Mouse (Mus musculus): ENCODE results near the gene Hivep2. TPM values are rescaled to one million over a fixed set of nuclear protein-coding genes. Genes with fewer than 3 reads are reported as not detected.

Hivep2 gene
- 4.6 and 4.8 TPM in 2 replicates for polyA plus RNA-seq (2015; fragmentation: Nextera tagmentation; extraction: Ambion mirVana)

GRCm38 (mm10) chr10:13965974-13966829, at the start of gene Hivep2:
TSS of gene Hivep2 (plus strand) at chr10:13966075.
- Histone ChIP-seq H3K4me1 (ENCODE audit: insufficient read depth, low read length) (peaks cover 6% of the 10 kb centered on the region), H3K27ac (ENCODE audit: low read length) (peak within 1 kb of the TSS; percentile 95), H3K4me3 (ENCODE audit: low read length) (peak within 1 kb of the TSS; percentile 84), H3K4me2 (replicated peaks; ENCODE audit: low read depth, low read length) (peak within 1 kb of the TSS; percentile 95), H3K27me3 (ENCODE audit: insufficient read depth, low read length) (no peaks in the 10 kb centered on the region; the same call in 1 of the 2 replicates), H3K9ac (replicated peaks; ENCODE audit: low read length) (peak within 1 kb of the TSS; percentile 72), H3K9me3 (ENCODE audit: low read length) (no peaks in the 10 kb centered on the region), H3K36me3 (ENCODE audit: insufficient read depth, low read length) (no peaks in the 10 kb centered on the region)
- WGBS = under 1% methylated on average over 61 of the region's 67 CpGs
- peak; percentile 56 for ATAC-seq (ENCODE audit: low FRiP score, low TSS enrichment)

DNA sequence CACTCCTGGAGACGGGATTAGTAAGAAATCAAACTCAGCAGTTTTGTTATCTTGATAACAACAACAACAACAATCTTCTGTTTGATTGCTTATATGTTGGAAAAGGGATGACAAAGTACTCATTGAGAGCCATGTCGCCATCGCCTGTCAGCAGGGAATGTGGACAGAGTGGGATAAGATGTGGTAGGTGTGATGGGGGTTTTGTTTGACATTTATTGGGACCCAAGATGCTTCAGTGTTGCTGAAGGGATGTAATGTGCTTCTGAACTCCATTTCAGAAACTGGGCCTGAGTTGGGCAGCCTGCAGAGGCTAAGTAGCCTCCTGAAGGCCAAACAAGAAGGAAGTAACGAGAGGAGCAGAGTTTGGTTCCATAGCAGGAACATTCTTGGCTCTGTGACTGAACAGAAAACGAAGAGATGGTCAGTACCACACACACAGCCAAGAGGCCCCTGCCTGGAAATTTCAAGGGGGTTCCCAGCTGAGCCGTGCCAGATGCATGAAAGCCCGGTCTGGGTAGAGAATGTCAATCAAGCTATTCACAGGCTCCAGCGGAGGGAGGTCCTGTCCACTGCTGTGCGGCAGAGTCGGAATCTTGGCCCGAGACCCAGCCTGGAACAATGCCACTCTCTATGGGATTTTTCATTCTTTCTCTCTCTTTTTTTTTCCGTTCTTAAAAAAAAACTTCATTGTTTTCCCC, 49.1 kb upstream of the Hivep2 start:
- WGBS = 54% methylated on average over 12 of the region's 12 CpGs
- ATAC-seq (ENCODE audit: low FRiP score, low TSS enrichment) = no peak
- Histone ChIP-seq H3K4me2 (replicated peaks; ENCODE audit: low read depth, low read length) (no peak overlapping the region), H3K9ac (replicated peaks; ENCODE audit: low read length) (no peak overlapping the region), H3K36me3 (ENCODE audit: insufficient read depth, low read length) (no peaks in the 10 kb centered on the region), H3K9me3 (ENCODE audit: low read length) (no peaks in the 10 kb centered on the region), H3K27me3 (ENCODE audit: insufficient read depth, low read length) (no peaks in the 10 kb centered on the region), H3K4me1 (ENCODE audit: insufficient read depth, low read length) (peaks cover 5% of the 10 kb centered on the region; the same call in 1 of the 2 replicates), H3K4me3 (ENCODE audit: low read length) (no peak overlapping the region), H3K27ac (ENCODE audit: low read length) (no peak overlapping the region)

DNA sequence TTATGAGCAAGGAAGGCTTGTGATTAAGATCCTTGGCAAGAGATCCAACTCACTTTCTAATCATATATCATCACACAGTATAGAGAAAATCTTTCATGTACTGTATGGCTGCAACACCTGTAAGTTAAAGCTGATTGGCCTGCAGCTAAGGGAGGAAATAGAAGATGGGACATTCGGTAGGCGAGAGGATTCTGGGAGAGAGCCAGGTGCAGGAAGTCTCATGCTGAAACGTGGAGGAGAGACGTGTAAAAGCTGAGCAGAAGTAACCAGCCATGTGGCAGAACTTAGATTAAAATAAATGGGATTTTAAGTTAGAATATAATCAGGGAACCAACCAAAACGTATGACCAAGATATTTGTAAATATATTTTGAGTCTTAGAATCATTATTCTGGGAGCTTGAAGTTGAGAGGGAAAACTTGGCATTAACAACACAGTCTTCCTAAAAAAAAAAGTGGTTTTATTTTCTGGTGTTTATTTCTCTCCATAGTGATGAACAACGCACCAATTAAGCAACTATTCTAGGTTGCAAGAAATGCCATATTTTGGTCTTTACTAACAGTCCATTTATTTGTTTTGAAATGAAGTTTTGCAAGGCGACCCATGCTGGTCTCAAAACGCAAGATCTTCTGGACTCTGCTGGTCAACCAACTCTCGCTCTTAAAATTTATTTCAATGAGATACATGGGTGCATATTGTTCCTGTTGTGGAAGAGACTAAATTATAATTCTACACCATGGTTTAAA, 44.1 kb upstream of the Hivep2 start:
- ATAC-seq (ENCODE audit: low FRiP score, low TSS enrichment) = no peak
- WGBS = 75% methylated on average over 9 of the region's 9 CpGs
- Histone ChIP-seq H3K36me3 (ENCODE audit: insufficient read depth, low read length) (no peaks in the 10 kb centered on the region), H3K4me3 (ENCODE audit: low read length) (no peak overlapping the region), H3K4me1 (ENCODE audit: insufficient read depth, low read length) (no peaks in the 10 kb centered on the region), H3K9ac (replicated peaks; ENCODE audit: low read length) (no peak overlapping the region), H3K27ac (ENCODE audit: low read length) (no peak overlapping the region), H3K9me3 (ENCODE audit: low read length) (no peaks in the 10 kb centered on the region), H3K4me2 (replicated peaks; ENCODE audit: low read depth, low read length) (no peak overlapping the region), H3K27me3 (ENCODE audit: insufficient read depth, low read length) (no peaks in the 10 kb centered on the region)

- H3K9ac ChIP-seq (replicated peaks; ENCODE audit: low read length) = no peak overlapping the region
These were observed 36.6 kb upstream of the Hivep2 start for GRCm38 (mm10) chr10:13929306-13929705.

DNA sequence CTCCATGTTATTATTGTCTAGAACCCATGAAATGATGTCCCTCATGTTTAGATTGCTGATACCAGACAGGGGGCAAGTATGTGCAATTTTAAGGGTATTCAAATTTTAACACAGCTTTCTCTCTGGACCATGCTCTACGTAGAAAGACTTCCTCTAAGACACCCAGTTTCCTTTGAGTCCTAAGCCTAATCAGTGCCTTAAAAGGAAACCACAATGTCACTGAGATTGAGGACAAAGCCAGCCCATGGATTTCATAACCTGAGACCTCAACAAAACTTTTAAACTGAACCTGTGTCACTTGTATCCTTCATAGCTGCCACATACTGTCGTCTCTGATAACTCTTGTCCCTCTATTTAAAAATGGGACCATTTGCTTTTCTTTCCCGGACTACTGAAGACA, 33.7 kb upstream of the Hivep2 start:
- Histone ChIP-seq H3K4me3 (ENCODE audit: low read length) (no peak overlapping the region), H3K27me3 (ENCODE audit: insufficient read depth, low read length) (no peaks in the 10 kb centered on the region), H3K4me2 (replicated peaks; ENCODE audit: low read depth, low read length) (no peak overlapping the region), H3K27ac (ENCODE audit: low read length) (no peak overlapping the region), H3K9me3 (ENCODE audit: low read length) (no peaks in the 10 kb centered on the region), H3K36me3 (ENCODE audit: insufficient read depth, low read length) (no peaks in the 10 kb centered on the region), H3K9ac (replicated peaks; ENCODE audit: low read length) (no peak overlapping the region), H3K4me1 (ENCODE audit: insufficient read depth, low read length) (no peaks in the 10 kb centered on the region)
- WGBS = 80% methylated on average over 3 of the region's 3 CpGs
- ATAC-seq (ENCODE audit: low FRiP score, low TSS enrichment) = no peak

More at GRCm38 (mm10) chr10:13929306-13929705, 36.6 kb upstream of the Hivep2 start:
- H3K9me3 ChIP-seq (ENCODE audit: low read length) = no peaks in the 10 kb centered on the region
- ATAC-seq (ENCODE audit: low FRiP score, low TSS enrichment) = no peak
- H3K27me3 ChIP-seq (ENCODE audit: insufficient read depth, low read length) = no peaks in the 10 kb centered on the region
- no peaks in the 10 kb centered on the region for H3K4me1 ChIP-seq (ENCODE audit: insufficient read depth, low read length)
- no peak overlapping the region for H3K27ac ChIP-seq (ENCODE audit: low read length)
- H3K4me3 ChIP-seq (ENCODE audit: low read length) = no peak overlapping the region
- 82% methylated on average over 5 of the region's 5 CpGs for WGBS
- H3K36me3 ChIP-seq (ENCODE audit: insufficient read depth, low read length) = no peaks in the 10 kb centered on the region
- no peak overlapping the region for H3K4me2 ChIP-seq (replicated peaks; ENCODE audit: low read depth, low read length)

- Histone ChIP-seq H3K36me3 (ENCODE audit: insufficient read depth, low read length) (no peaks in the 10 kb centered on the region), H3K4me2 (replicated peaks; ENCODE audit: low read depth, low read length) (no peak overlapping the region), H3K27me3 (ENCODE audit: insufficient read depth, low read length) (no peaks in the 10 kb centered on the region), H3K9me3 (ENCODE audit: low read length) (no peaks in the 10 kb centered on the region), H3K9ac (replicated peaks; ENCODE audit: low read length) (no peak overlapping the region), H3K4me1 (ENCODE audit: insufficient read depth, low read length) (no peaks in the 10 kb centered on the region), H3K4me3 (ENCODE audit: low read length) (no peak overlapping the region), H3K27ac (ENCODE audit: low read length) (no peak overlapping the region)
- no peak for ATAC-seq (ENCODE audit: low FRiP score, low TSS enrichment)
- WGBS = 78% methylated on average over 7 of the region's 7 CpGs
These were observed 32.6 kb upstream of the Hivep2 start for GRCm38 (mm10) chr10:13933320-13933719.

DNA sequence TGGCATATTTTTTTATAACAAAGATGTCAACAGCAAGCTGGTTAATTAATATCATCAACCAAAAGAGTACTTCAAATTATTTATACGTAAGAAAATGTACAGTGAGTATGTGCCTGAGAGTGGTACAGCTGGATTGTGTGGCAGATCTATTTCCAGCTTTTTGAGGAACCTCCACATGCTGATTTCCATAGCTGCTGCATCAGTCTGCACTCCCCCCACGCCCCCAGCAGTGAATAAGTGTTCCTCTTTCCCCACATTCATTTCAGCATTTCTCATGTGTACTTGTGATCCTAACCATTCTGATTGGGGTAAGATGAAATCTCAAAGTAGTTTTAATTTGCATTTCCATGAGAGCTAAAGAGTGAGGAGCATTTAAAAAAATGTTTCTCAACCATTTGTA, 30.2 kb upstream of the Hivep2 start:
- WGBS = 76% methylated on average over 2 of the region's 2 CpGs
- Histone ChIP-seq H3K4me1 (ENCODE audit: insufficient read depth, low read length) (no peaks in the 10 kb centered on the region), H3K27ac (ENCODE audit: low read length) (no peak overlapping the region), H3K9ac (replicated peaks; ENCODE audit: low read length) (no peak overlapping the region), H3K27me3 (ENCODE audit: insufficient read depth, low read length) (no peaks in the 10 kb centered on the region), H3K4me3 (ENCODE audit: low read length) (no peak overlapping the region), H3K36me3 (ENCODE audit: insufficient read depth, low read length) (no peaks in the 10 kb centered on the region), H3K4me2 (replicated peaks; ENCODE audit: low read depth, low read length) (no peak overlapping the region), H3K9me3 (ENCODE audit: low read length) (no peaks in the 10 kb centered on the region)
- no peak for ATAC-seq (ENCODE audit: low FRiP score, low TSS enrichment)

DNA sequence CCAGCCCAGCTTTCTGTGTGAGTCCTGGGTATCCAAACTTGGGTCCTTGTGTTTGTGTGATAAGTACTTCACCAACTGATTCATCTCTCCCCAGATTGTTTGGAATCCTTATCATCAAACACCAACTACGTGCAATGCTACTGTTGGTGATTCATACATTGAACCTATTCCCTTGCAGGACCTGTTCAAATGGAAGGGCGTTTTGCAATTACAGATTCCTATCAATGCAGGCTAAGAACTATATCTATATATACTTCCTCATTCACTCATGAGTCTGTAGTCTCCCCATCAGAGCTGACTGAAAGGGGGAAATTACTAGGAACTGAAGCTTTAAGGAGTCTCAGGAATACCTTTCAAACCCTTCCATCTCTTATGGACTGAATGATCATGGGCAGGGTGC, 24.5 kb upstream of the Hivep2 start:
- no peak for ATAC-seq (ENCODE audit: low FRiP score, low TSS enrichment)
- H3K36me3 ChIP-seq (ENCODE audit: insufficient read depth, low read length) = no peaks in the 10 kb centered on the region
- H3K9ac ChIP-seq (replicated peaks; ENCODE audit: low read length) = no peak overlapping the region
- peaks cover 9% of the 10 kb centered on the region; the same call in 1 of the 2 replicates for H3K4me1 ChIP-seq (ENCODE audit: insufficient read depth, low read length)
- no peak overlapping the region for H3K4me2 ChIP-seq (replicated peaks; ENCODE audit: low read depth, low read length)
- H3K9me3 ChIP-seq (ENCODE audit: low read length) = no peaks in the 10 kb centered on the region
- WGBS = 85% methylated on average over 2 of the region's 2 CpGs
- H3K27ac ChIP-seq (ENCODE audit: low read length) = no peak overlapping the region
- no peak overlapping the region for H3K4me3 ChIP-seq (ENCODE audit: low read length)
- no peaks in the 10 kb centered on the region for H3K27me3 ChIP-seq (ENCODE audit: insufficient read depth, low read length)

- Histone ChIP-seq H3K9ac (replicated peaks; ENCODE audit: low read length) (no peak overlapping the region), H3K36me3 (ENCODE audit: insufficient read depth, low read length) (no peaks in the 10 kb centered on the region), H3K4me3 (ENCODE audit: low read length) (no peak overlapping the region), H3K27ac (ENCODE audit: low read length) (no peak overlapping the region), H3K4me1 (ENCODE audit: insufficient read depth, low read length) (peaks cover 9% of the 10 kb centered on the region; the same call in 1 of the 2 replicates), H3K4me2 (replicated peaks; ENCODE audit: low read depth, low read length) (no peak overlapping the region), H3K9me3 (ENCODE audit: low read length) (no peaks in the 10 kb centered on the region), H3K27me3 (ENCODE audit: insufficient read depth, low read length) (no peaks in the 10 kb centered on the region)
- no peak for ATAC-seq (ENCODE audit: low FRiP score, low TSS enrichment)
- 24% methylated on average over 3 of the region's 3 CpGs for WGBS
These were observed 22.2 kb upstream of the Hivep2 start for GRCm38 (mm10) chr10:13943706-13944105.
